Mouse (Mus musculus) heart, adult 8-10 months (tissue): ENCODE results near the gene Osbpl6. TPM values are rescaled to one million over a fixed set of nuclear protein-coding genes. Genes with fewer than 3 reads are reported as not detected.

ENCODE experiments used
- DNase-seq: peaks from one replicate; pipeline ENCODE4 v3.0.0; 2022; ENCODE audit warnings: low spot score
- total RNA-seq, 4 experiments: library from RNA; stranded (reverse); gene quantifications; 2 replicates each; pipeline ENCODE4 v1.2.4; 2022

Gene Osbpl6
- total RNA-seq, 4 experiments from 2014 or later = 12.5 to 19.0 (median 17.0) TPM

- DNase-seq = no peak
Measured at GRCm38 (mm10) chr2:76496749-76497140, 90.4 kb downstream of the Osbpl6 start.

GRCm38 (mm10) chr2:76498891-76499290 is 92.6 kb downstream of the Osbpl6 start:
- no peak for DNase-seq

GRCm38 (mm10) chr2:76504122-76504839 is 98.0 kb downstream of the Osbpl6 start:
- no peak for DNase-seq

- DNase-seq = no peak
Measured at GRCm38 (mm10) chr2:76504989-76505388, 98.7 kb downstream of the Osbpl6 start.

GRCm38 (mm10) chr2:76511281-76511721 is 105.0 kb downstream of the Osbpl6 start:
- no peak for DNase-seq

GRCm38 (mm10) chr2:76512133-76512532 is 105.8 kb downstream of the Osbpl6 start:
- DNase-seq = no peak

GRCm38 (mm10) chr2:76512888-76513287 is 106.6 kb downstream of the Osbpl6 start:
- no peak for DNase-seq

GRCm38 (mm10) chr2:76513296-76513695 is 107.0 kb downstream of the Osbpl6 start:
- DNase-seq = no peak

- DNase-seq = no peak
Measured at GRCm38 (mm10) chr2:76517471-76517870, 111.2 kb downstream of the Osbpl6 start.

GRCm38 (mm10) chr2:76518407-76519063 is 112.2 kb downstream of the Osbpl6 start:
- DNase-seq = no peak

GRCm38 (mm10) chr2:76521585-76521984 is 115.3 kb downstream of the Osbpl6 start:
- no peak for DNase-seq

GRCm38 (mm10) chr2:76524451-76524850 is 118.1 kb downstream of the Osbpl6 start:
- no peak for DNase-seq

- DNase-seq = no peak
Measured at GRCm38 (mm10) chr2:76525645-76526044, 119.3 kb downstream of the Osbpl6 start.

GRCm38 (mm10) chr2:76532490-76533126 is 126.3 kb downstream of the Osbpl6 start:
- no peak for DNase-seq

GRCm38 (mm10) chr2:76534932-76535331 is 128.6 kb downstream of the Osbpl6 start:
- no peak for DNase-seq

GRCm38 (mm10) chr2:76541900-76542299 is 135.6 kb downstream of the Osbpl6 start:
- DNase-seq = no peak

- DNase-seq = no peak
Measured at GRCm38 (mm10) chr2:76542921-76543320, 136.6 kb downstream of the Osbpl6 start.

- DNase-seq = no peak
Measured at GRCm38 (mm10) chr2:76545539-76545938, 139.2 kb downstream of the Osbpl6 start.

- DNase-seq = no peak
Measured at GRCm38 (mm10) chr2:76548171-76548570, 141.9 kb downstream of the Osbpl6 start.

GRCm38 (mm10) chr2:76548836-76549235 is 142.5 kb downstream of the Osbpl6 start:
- no peak for DNase-seq

- no peak for DNase-seq
Measured at GRCm38 (mm10) chr2:76549316-76549715, 143.0 kb downstream of the Osbpl6 start.

- DNase-seq = no peak
Measured at GRCm38 (mm10) chr2:76555852-76556558, 149.7 kb downstream of the Osbpl6 start.
